Mouse (Mus musculus): ENCODE data around the gene Tex19.1.

- TF ChIP-seq CTCF (IDR thresholded peaks at IDR 0.05; ENCODE audit: low read depth) (peak; percentile 28; the same call in 1 of the 2 replicates), EP300 (IDR thresholded peaks at IDR 0.05; ENCODE audit: low read depth) (no peak)
Observed at GRCm38 (mm10) chr11:121126395-121126794, 19.5 kb upstream of the Tex19.1 start.

All from heart, postnatal 0 days (tissue).